Mouse (Mus musculus): ENCODE measurements around the gene Rce1.
"Not testable (repeated sequence)": the region's sequence is repeated elsewhere in the genome, so short reads cannot be mapped to it uniquely, and the experiment has no call there.

Gene Rce1

DNA sequence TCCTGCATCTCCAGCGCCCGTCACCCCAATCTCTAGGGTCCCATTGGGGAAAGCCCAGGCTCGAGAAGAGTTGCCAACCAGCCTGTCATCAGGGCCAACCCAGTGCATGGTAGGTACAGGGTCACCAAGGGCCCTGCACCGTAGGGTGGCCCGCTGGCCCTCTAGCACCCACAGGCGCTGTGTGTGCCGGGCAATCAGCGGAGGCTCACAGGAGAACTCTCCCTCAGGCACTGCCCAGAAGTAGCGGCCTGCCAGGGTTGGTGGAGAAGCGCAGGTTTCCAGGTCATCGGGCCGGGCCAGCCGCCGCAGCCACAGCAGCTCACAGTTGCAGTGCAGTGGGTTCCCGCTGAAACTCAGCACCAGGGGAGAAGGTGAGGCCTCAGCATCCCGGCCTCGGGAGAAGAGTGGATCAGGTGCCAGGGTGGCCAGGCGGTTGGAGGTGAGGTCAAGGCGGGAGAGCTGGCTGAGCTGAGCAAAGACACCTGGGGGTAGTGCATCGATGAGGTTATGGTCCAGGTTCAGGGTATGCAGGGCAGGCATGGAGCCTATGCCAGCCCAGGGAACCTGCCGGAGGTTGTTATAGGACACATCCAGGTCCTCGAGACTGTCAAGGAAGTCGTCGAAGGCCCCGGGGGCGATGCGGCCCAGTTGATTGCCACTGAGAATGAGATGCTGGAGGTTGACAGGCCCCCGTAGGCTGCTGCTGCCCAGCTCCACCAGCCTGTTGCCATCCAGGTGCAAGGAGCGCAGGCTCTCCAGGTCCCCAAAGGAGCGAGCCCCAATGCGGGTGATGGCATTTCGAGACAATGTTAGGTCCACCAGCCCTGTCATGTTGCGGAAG, 11.8 kb downstream of the Rce1 start:
- DNase-seq: no peak

DNA sequence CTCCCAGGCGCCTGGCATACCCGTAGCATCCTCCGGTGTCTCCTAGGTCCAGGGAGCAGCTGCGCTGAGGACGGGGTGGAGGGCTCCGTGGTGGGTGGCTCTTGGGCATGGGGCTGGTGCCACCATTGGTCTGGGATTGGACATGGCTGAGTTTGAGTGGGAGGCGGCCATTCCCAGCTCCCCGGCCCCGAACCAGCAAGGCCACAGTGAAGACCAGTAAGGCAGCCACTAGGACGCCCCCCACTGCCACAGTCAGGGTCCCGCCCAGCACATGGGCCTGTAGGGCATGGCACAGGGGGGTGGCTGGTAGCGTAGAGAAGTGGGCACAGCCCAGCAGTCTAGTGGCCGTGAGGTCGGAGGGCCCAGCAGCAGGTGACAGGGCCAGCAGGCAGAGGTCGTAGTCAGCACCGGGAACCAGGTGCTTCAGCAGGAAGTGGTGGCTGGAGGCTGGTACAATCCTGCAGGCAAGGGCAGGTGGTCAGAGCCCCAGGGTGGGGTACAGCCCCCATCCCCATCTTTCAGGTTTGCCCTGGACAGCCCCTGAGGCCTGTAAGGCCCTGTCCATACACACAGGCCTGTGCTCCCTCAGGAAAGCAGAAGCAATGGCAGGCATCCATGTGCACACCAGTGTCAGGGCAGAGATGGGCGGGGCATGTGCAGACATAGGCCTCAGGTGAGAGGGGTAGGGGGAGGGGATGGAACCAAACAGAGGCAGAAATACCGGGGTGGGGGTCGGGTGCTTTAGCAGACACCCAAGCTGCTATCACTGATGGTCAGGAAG, 13.1 kb downstream of the Rce1 start:
- DNase-seq: no peak

DNA sequence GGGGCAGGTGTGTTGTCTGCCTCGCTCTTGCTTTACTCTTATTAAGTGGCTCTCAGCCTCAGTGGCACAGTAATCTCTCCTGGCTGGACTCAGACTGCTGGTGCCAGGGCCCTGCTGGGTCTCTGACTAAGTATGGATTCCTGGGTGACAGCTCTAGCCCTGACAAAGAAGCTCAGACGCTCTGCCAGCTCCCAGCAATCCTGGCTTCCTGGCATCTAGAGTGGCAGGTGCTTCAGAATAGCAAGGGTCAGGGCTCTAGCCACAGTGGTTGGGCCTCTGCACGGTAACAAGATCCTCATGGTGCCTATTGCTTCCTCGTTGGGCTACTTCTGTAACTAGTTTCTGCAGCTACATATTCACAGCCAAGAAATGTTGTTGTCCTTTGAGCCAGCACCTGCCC, 15.3 kb downstream of the Rce1 start:
- DNase-seq: no peak

DNA sequence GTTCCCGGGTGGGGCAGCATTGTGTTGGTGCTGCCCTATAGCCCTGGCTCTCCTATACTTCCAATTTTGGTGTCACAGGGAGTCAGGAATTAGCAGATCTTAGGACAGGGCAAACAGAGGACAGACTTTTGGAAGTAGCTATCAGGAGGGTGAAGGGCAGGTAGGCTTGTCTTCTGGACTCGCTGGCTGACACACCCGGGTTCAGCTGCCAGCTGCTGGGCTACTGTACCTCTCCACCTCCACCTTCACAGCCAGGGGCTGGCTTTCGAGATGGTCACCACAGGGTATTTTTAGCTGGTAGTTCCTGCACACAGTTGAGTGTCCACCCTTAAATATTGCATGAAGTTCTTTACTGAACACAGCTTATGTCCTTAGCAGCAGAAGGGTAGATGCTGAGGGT, 16.9 kb downstream of the Rce1 start:
- no peak for DNase-seq

DNA sequence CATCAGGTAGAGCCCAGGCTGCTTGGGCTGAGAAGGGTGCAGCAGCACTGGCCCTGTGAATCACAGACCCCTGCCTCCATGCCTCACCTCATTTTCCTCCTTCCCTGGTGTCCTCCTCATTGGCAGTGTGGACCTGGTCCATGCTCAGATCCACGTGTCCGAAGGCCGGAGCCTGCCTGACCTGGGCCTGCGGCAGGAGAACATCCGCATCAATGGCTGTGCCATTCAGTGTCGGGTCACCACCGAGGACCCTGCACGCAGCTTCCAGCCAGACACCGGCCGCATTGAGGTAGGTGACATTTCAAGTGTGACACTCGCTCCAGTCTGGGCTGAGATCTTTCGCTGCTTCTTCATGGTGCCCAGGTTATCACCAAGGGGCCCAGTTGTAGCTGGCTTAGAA, 18.0 kb downstream of the Rce1 start:
- DNase-seq: no peak

DNA sequence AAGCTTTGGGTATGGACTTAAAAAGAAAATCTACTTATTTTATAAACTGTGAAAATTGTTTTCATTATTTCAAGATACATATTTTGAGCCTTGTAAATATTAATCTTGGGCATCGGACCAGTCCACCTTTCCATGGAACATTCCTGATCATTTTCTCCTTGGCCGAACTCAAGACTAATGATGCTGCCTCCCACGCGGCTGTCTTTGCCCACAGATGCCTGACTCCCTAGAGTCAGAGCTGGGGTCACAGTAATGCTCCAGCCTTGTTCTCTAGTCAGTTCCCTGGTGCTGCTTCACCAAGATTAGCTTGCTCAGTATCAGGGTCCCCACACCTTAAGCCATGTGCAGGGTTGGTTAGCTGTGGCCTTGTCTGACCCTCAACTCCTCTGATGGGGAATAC, 19.8 kb downstream of the Rce1 start:
- DNase-seq: no peak

DNA sequence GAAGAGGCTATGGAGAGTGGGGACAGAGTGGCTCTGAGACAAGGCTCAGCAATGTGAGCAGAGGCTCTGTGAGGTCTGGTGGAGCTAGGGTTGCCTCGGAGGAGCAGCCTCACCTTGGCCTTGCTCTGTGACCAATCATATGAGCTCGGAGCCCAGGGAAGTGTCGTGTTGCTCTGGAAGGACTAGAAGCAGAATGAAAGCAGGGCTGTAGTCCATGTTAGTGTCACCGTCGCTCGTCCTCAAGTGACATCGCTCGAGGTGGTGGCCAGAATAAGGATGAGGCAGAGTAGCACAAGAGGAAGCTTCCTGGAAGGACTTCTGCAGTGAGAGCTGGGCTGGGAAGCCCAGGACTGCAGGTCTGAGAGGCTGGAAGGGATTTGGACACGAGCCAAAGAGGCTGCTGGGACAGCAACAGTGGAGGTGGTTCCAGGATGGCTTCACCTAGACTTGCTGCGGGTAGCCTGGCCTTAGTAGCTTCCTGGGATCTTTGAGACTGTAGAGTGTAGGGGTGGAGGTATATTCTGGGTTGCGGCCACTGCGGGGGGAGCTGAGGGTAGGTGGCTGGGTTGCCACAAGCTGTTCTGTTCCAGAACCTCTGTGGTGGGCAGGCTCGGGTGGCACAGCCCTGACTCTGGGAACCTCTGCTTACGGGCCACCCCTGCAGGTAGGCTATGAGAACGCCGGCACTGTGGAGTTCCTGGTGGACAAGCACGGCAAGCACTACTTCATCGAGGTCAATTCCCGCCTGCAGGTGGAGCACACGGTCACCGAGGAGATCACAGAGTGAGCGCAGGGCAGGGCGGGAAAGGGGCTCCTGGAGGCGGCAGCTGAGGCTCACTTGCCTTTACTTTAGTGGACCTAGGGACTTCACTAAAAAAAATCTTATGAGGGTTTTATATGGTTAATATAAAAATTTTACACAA, 21.4 kb downstream of the Rce1 start:
- peak; percentile 48 to 52 for DNase-seq

DNA sequence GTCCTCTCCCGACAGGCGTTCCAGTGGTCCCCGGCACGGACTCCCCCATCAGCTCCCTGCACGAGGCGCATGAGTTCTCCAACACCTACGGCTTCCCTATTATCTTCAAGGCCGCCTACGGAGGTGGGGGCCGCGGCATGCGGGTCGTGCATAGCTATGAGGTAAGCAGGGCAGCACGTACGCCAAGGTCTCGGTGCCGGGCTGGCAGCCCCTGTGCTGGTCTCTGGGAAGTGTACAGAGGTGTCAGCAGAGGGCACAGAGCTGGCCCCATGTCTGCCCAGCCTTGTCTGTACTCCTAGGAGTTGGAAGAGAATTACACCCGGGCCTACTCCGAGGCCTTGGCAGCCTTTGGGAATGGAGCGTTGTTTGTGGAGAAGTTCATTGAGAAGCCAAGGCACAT, 23.0 kb downstream of the Rce1 start:
- DNase-seq: no peak

DNA sequence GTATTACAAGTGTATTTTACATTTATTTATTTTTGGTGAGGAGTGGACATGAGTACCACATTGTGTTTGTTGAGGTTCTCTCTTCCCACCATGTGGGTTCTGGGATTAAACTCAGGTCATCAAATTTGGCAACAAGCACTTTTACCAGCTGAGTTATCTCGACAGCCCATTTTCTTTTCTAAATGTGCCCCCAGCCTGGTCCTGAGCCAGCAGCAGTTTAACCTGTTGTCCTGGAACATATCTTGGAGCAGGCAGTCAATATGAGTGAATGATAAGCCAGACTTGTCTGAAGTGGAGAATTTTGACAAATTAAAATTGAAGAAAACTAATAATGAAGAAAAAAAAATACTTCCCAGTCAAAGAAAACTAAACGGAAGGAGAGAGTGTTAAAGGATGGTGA, 29.4 kb downstream of the Rce1 start:
- no peak for DNase-seq

DNA sequence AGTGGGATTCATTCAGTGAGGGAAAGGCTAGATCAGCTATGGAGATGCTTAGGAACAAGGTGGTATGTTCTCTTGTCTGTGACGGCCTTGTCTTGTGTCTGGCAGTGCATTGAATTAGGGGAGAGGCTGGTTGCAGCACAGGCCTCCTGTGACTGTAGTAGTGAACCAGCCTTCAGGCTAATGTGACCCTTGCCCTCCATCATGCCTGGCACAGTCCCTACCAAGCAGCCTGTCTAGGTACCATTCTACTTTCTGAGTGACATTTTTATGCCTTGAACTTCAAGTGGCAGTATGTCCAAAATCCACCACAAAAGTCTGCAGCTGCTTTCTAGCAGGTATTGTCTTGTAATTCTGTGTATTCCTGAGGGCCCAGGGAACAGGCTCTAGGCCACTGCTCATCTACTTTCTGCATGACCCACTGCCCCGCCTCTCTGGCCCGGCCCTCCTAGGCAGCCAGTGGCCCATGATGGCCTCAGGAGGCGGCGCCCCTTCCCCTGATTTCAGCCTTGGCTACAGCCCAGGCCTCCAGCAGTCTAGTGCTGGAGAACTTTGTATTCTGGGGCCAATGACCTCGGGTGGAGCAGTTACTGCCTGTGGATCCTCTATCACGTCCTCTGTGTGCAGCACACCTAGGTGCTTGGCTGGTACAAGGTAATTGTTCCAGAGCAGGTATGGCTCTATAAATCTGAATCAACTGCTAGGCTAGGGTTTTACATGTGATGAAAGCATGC, 31.5 kb downstream of the Rce1 start:
- no peak for DNase-seq

DNA sequence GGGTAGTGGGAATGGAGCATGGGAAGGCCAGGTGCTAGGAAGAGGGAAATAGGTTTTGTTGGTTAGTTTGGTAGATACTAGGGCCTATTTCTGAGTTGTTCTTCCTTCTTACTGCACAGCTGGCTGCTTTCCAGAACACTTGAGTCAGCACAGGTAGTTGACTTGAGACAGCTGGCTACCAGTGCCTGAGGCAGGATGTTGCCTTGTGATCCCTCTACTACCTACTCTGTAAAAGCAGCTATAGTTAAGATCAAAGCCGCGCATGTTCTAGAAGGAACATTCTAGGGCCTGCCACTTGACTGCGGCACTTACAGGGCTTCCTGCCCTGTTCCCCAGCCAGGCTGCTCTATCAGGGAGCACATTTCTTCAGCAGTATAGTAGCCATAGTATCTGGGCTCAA, 35.4 kb downstream of the Rce1 start:
- DNase-seq: peak; percentile 14 to 30

DNA sequence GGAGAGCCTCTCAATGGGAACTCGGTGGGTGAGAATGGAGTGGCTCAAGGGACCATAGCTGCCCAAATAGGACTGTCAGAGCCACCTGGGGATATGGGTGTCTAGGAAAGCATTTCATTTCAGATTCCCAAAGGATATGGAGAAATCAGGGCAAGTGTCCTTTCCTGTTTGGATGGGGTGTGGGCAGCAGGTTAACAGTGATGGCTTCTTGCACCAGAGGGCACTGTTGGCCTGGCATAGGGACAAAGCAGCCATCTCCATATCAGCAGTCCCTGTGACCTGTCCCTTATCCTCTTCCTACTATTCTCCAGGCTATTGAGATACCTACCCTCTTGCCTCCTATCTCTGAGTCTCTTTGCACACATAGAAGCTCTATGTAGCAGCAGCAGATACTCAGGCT, 36.4 kb downstream of the Rce1 start:
- no peak for DNase-seq

DNA sequence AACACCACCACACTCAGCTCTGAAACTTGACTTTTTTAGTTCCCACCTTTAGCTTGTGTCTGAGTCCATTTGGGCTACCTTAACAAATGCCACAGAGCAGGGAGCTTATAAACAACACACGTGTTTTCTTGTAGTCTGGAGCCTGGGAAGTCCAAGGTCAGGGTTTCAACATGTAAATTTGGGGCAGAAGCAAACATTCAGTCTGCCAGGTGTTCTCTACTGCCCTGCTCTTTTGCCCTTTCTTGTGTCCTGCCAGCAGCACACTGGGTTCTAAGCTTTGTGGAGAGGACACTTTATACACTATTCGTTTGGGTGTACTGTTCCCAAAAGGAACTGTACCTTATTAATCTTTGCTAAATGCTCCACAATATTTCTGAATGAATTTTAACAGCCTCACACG, 37.0 kb downstream of the Rce1 start:
- no peak for DNase-seq

DNA sequence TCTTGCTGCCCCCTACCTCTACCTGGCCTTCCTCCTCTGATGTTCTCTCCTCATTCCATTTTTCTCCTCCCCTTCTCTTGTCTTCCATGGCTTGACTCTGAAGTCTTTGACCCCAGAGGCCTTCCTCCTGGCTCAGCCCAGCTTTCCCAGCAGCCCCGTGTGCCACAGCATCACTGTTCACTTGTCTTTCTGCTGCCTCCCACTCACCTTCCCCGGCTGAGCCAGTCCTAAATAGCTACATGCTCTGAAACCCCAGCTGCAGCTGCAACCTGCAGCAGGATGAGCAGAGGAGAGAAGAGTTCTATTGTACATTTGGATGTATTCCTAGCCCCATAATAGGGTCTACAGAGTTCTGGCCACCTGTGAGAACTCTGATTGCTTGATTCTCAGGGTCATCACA, 38.0 kb downstream of the Rce1 start:
- DNase-seq: no peak

DNA sequence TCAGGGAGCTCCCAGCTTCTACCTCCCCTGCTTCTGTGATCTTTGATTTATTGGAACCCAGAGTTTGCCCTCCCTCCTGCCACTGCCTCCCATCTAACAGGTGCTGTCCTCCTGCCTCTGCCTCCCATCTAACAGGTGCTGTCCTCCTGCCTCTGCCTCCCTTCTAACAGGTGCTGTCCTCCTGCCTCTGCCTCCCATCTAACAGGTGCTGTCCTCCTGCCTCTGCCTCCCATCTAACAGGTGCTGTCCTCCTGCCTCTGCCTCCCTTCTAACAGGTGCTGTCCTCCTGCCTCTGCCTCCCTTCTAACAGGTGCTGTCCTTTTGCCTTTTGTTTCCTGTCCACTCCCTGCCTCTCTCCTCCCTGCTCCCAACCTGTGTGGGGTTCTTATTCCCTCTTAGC, 38.7 kb downstream of the Rce1 start:
- DNase-seq: not testable (repeated sequence)

DNA sequence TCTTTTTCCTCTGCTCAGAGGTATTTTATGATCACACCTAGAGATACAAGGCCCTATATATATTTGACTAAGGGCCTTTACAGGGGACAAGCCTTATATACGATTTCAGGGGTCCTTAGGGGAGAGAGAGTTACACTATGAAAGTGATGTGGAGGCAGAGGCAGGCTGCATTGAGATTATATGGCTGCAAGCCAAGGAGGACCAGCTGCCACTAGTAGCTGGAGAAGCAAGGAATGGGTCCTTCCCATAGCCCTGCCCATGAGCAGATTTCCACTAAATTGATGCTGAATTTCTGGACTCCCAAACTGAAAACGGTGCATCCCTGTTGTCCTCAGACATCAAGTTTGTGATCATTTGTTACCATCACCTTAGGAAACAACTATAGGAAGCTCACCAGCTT, 41.6 kb downstream of the Rce1 start:
- DNase-seq: no peak

DNA sequence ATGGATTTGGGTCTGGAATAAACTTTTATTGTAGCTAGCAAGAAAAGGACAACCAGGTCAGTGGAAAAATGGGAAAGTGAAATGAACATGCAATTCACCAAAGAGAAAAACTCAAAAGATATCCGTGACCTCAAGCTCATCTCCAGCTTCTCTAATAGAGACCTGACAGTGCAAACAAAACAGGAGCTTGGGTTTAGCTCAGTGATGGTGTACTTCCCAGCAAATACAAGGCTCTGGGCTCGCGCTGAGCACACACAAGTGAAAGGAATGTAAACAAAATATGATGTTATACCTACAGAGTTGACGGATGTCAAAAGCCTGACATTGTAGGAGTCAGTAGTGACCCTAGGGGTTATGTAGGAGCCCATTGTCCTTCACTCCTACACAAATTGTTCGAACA, 46.1 kb downstream of the Rce1 start:
- no peak for DNase-seq

DNA sequence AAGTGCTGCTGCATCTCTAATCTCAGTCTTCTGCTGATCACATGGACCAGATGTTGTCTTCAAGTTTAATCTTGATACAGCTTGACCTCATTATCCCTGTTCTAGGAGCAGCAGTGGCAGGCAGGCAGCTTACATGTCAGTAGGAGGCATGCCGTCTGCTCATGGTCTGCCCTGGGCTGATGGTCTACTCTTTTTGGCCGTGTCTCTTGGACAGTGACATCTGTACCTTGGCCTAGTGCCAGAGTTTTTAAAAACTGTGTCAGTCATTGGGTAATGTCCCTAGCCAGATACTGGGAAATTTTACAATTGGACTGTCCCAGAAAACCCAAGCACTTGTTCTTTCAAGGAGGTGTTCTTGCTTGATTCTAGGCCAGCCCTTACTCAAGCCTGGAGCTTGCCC, 46.6 kb downstream of the Rce1 start:
- no peak for DNase-seq

DNA sequence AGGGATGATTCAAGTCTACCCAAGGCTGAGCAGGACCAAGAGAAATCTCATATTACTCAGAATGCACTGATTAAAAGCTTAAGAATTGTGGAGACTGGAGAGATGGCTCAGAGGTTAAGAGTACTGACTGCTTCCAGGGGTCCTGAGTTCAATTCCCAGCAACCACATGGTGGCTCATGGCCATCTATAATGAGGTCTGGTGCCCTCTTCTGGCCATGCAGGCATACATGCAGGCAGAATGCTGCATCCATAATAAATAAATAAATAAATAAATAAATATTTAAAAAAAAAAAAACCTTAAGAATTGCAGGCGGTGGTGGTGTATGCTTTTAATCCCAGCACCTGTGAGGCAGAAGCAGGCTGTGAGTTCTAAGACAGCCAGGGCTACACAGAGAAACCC, 52.2 kb downstream of the Rce1 start:
- no peak for DNase-seq
